Mouse (Mus musculus): ENCODE data around the gene Hbq1a. TPM values are rescaled to one million over a fixed set of nuclear protein-coding genes. Genes with fewer than 3 reads are reported as not detected.
"Not testable (repeated sequence)": the region's sequence is repeated elsewhere in the genome, so short reads cannot be mapped to it uniquely, and the experiment has no call there.

The Hbq1a gene
- polyA plus RNA-seq, 1 experiment from 2014 or later: 6.1 TPM

DNA sequence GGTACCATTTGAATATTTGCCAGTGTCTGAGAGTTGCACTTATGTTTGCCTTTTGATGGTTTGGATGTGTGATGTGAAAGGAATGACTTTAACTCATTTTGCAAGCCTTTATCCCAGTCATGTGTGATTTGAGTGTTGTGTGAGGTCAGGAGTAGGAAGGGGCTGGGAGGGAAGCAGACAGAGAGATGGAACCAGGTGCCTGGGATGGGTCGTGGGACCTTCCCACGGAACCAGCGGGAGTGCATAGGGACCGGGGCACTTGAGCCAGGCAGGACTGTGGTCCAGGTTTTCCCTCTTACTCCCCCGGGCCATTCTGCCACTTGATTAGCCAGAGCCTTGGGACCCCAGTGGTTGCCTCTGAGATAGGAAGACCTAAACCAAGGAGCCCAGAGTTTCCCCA, 31.9 kb upstream of the Hbq1a start:
- no peak for DNase-seq
- no peak for ATAC-seq (ENCODE audit: low read depth)
- no peaks in the 10 kb centered on the region for H3K27me3 ChIP-seq
- 0 out of 2 replicates have a peak, but pooled peaks cover 4% of the 10 kb centered on the region for H3K36me3 ChIP-seq
- peaks cover 87% of the 10 kb centered on the region for H3K4me1 ChIP-seq (replicated peaks)
- peak overlapping the region; percentile 84 for H3K4me3 ChIP-seq (replicated peaks)
- peak overlapping the region; percentile 97 for H3K9ac ChIP-seq
- H3K9me3 ChIP-seq (replicated peaks): no peaks in the 10 kb centered on the region
- H3K27ac ChIP-seq: peak overlapping the region; percentile 97
- H3K4me2 ChIP-seq: peak overlapping the region; percentile 81
- 20% methylated on average over 5 of the region's 5 CpGs for WGBS (ENCODE audit: insufficient replicate concordance)

- Histone ChIP-seq H3K9ac (peak overlapping the region; percentile 97), H3K9me3 (replicated peaks) (no peaks in the 10 kb centered on the region), H3K4me3 (replicated peaks) (peak overlapping the region; percentile 84), H3K4me1 (replicated peaks) (peaks cover 81% of the 10 kb centered on the region), H3K36me3 (0 out of 2 replicates have a peak, but pooled peaks cover 4% of the 10 kb centered on the region), H3K27ac (peak overlapping the region; percentile 97), H3K4me2 (peak overlapping the region; percentile 81), H3K27me3 (no peaks in the 10 kb centered on the region)
- peak; percentile 85 for DNase-seq
- WGBS (ENCODE audit: insufficient replicate concordance): 19% methylated on average over 5 of the region's 5 CpGs
- ATAC-seq (ENCODE audit: low read depth): peak; percentile 90
Observed at GRCm38 (mm10) chr11:32268952-32269351, 30.9 kb upstream of the Hbq1a start.

DNA sequence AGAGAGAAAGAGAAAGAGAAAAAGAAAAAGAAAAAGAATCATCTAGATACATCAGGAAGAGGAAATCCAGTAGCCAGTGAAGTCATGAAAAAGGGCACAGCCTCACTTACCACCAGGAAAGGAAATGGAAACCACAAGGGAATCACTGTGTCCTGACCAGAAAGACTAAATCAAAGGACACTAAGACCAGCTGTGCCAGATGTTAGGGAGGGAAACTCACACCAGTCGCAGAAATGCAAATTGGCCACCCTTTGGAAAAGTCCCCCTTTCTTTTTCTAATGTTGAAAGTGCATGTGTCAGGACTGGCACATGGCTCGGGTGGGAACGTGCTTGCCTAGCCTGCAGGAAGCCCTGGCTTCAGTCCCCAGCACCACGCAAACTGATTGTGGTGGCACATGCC, 28.7 kb upstream of the Hbq1a start:
- DNase-seq (no peak), ATAC-seq (ENCODE audit: low read depth) (no peak)
- Histone ChIP-seq H3K4me3 (replicated peaks) (no peak overlapping the region), H3K4me1 (replicated peaks) (peaks cover 70% of the 10 kb centered on the region), H3K9ac (peak overlapping the region; percentile 52), H3K27ac (peak overlapping the region; percentile 81), H3K4me2 (no peak overlapping the region), H3K27me3 (peaks cover 4% of the 10 kb centered on the region), H3K9me3 (replicated peaks) (no peaks in the 10 kb centered on the region), H3K36me3 (no peaks in the 10 kb centered on the region)
- WGBS (ENCODE audit: insufficient replicate concordance): 27% methylated on average over 4 of the region's 4 CpGs

DNA sequence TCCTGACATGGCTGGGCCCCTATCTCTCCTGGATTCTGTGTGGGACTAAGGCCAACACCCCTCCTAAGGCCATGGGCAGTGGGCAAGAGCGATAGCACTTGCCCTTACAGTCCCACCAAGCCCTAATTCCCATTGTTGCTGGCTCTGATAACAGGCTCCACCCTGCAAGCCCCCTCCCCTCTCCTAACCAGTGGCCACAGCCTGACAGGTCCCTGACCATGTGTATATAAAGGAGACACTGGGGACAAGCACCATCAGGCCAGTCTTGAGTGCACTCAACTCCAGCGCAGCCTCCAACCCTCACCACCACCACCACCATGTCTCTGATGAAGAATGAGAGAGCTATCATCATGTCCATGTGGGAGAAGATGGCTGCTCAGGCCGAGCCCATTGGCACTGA, 23.5 kb upstream of the Hbq1a start, which contains the start of gene Hba-x:
Gene Hba-x (plus strand): TSS at position 54 of the 400 bp plus-strand sequence.
- no peaks in the 10 kb centered on the region for H3K9me3 ChIP-seq (replicated peaks)
- no peak for DNase-seq
- peak within 1 kb of the TSS; percentile 62 for H3K27ac ChIP-seq
- H3K4me3 ChIP-seq (replicated peaks): no peak within 1 kb of the TSS
- peak within 1 kb of the TSS; percentile 42 for H3K9ac ChIP-seq
- WGBS (ENCODE audit: insufficient replicate concordance): 68% methylated on average over 3 of the region's 3 CpGs
- no peak within 1 kb of the TSS for H3K4me2 ChIP-seq
- H3K36me3 ChIP-seq: no peaks in the 10 kb centered on the region
- ATAC-seq (ENCODE audit: low read depth): no peak
- H3K4me1 ChIP-seq (replicated peaks): peaks cover 67% of the 10 kb centered on the region
- H3K27me3 ChIP-seq: peaks cover 47% of the 10 kb centered on the region

DNA sequence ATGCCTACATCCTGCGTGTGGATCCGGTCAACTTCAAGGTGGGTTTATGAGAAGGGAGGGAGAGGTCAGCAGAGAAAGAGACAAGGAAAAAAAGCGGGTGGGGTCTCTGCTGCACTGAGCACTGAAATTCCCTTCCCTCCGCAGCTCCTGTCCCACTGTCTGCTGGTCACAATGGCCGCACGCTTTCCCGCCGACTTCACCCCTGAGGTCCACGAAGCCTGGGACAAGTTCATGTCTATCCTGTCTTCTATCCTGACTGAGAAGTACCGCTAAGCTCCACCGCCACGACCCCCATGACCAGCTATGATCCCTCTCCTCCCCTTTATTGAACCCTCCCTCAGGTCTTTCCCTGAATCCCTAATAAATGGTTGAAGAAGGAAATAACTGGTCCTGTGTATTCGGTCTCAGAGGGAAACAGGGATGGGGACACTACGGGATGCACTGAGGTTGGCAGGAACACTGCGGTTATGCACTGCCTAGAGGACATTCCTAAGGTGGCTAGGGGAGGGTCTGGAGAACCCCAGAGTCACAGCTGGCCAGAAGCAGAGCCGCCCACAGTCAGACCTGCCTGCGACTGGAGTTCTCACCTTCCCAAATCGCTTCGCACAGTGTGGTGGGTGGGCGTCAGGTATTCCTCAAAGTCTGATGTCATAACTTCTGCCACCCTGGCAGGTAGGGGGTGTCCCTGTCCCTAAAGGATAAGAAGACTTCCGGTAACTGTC, 22.0 kb upstream of the Hbq1a start:
- H3K36me3 ChIP-seq: no peaks in the 10 kb centered on the region
- peaks cover 47% of the 10 kb centered on the region for H3K27me3 ChIP-seq
- 60% methylated on average over 21 of the region's 21 CpGs for WGBS (ENCODE audit: insufficient replicate concordance)
- ATAC-seq (ENCODE audit: low read depth): no peak
- H3K9me3 ChIP-seq (replicated peaks): no peaks in the 10 kb centered on the region
- H3K27ac ChIP-seq: peak overlapping the region; percentile 98
- H3K4me2 ChIP-seq: no peak overlapping the region
- peaks cover 67% of the 10 kb centered on the region for H3K4me1 ChIP-seq (replicated peaks)
- no peak overlapping the region for H3K4me3 ChIP-seq (replicated peaks)
- DNase-seq: no peak
- H3K9ac ChIP-seq: peak overlapping the region; percentile 81; the same call in 1 of the 2 replicates

DNA sequence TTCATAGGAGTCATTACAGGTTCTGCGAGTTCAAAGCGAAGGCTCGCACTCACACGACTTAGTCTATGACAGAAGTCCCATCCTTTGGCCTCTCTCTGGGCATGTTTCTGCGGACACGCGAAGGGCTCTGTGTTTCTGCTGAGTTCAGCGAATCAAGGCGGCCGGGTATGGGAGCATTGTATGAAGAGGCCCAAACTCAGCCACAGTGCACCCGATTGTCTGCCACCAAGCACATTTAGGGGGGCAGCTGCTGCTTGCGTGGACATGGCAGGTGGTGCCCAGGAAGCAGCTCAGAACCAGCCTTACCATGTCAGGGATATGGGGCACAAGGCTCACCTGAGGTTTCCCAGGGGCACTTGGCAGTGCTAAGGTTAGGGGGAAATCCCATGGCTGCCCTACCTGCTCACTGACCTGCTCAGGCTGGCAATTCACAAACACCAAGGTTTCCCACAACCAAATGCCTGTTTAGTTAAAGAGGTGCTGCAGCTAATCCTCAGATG, 21.4 kb upstream of the Hbq1a start:
- H3K27me3 ChIP-seq: peaks cover 47% of the 10 kb centered on the region
- peaks cover 64% of the 10 kb centered on the region for H3K4me1 ChIP-seq (replicated peaks)
- H3K4me3 ChIP-seq (replicated peaks): no peak overlapping the region
- H3K9ac ChIP-seq: peak overlapping the region; percentile 81
- DNase-seq (no peak), ATAC-seq (ENCODE audit: low read depth) (no peak)
- no peaks in the 10 kb centered on the region for H3K36me3 ChIP-seq
- H3K9me3 ChIP-seq (replicated peaks): no peaks in the 10 kb centered on the region
- WGBS (ENCODE audit: insufficient replicate concordance): 71% methylated on average over 12 of the region's 12 CpGs
- peak overlapping the region; percentile 98 for H3K27ac ChIP-seq
- no peak overlapping the region for H3K4me2 ChIP-seq

- peaks cover 47% of the 10 kb centered on the region for H3K27me3 ChIP-seq
- WGBS (ENCODE audit: insufficient replicate concordance): 58% methylated on average over 2 of the region's 2 CpGs
- peaks cover 59% of the 10 kb centered on the region for H3K4me1 ChIP-seq (replicated peaks)
- DNase-seq: no peak
- no peak for ATAC-seq (ENCODE audit: low read depth)
- H3K27ac ChIP-seq: peak overlapping the region; percentile 98
- H3K4me3 ChIP-seq (replicated peaks): peak overlapping the region; percentile 6; the same call in 1 of the 2 replicates
- no peaks in the 10 kb centered on the region for H3K36me3 ChIP-seq
- peak overlapping the region; percentile 81 for H3K9ac ChIP-seq
- no peaks in the 10 kb centered on the region for H3K9me3 ChIP-seq (replicated peaks)
- H3K4me2 ChIP-seq: peak overlapping the region; percentile 61
Observed at GRCm38 (mm10) chr11:32280646-32281045, 19.2 kb upstream of the Hbq1a start.

GRCm38 (mm10) chr11:32281416-32282144, 18.3 kb upstream of the Hbq1a start:
- H3K36me3 ChIP-seq: no peaks in the 10 kb centered on the region
- peaks cover 38% of the 10 kb centered on the region for H3K27me3 ChIP-seq
- peaks cover 55% of the 10 kb centered on the region for H3K4me1 ChIP-seq (replicated peaks)
- no peak for ATAC-seq (ENCODE audit: low read depth)
- peak overlapping the region; percentile 98 for H3K27ac ChIP-seq
- H3K9me3 ChIP-seq (replicated peaks): no peaks in the 10 kb centered on the region
- no peak for DNase-seq
- peak overlapping the region; percentile 81 for H3K9ac ChIP-seq
- peak overlapping the region; percentile 61 for H3K4me2 ChIP-seq
- WGBS (ENCODE audit: insufficient replicate concordance): 23% methylated on average over 1 of the region's 1 CpGs
- peak overlapping the region; percentile 5; the same call in 1 of the 2 replicates for H3K4me3 ChIP-seq (replicated peaks)

GRCm38 (mm10) chr11:32283091-32283777, 16.6 kb upstream of the Hbq1a start, which contains the start of gene Hba-a1:
Gene Hba-a1 (plus strand): TSS chr11:32283511.
- peak within 1 kb of the TSS; percentile 98 for H3K27ac ChIP-seq
- peak; percentile 69 for ATAC-seq (ENCODE audit: low read depth)

GRCm38 (mm10) chr11:32284582-32284981, 15.3 kb upstream of the Hbq1a start:
- H3K27ac ChIP-seq: peak overlapping the region; percentile 94
- H3K9ac ChIP-seq: peak overlapping the region; percentile 70
- peak overlapping the region; percentile 39 for H3K4me2 ChIP-seq
- H3K36me3 ChIP-seq; H3K9me3 ChIP-seq (replicated peaks); DNase-seq: not testable (repeated sequence)
- H3K4me1 ChIP-seq (replicated peaks): peaks cover 59% of the 10 kb centered on the region
- peak; percentile 33 for ATAC-seq (ENCODE audit: low read depth)
- peak overlapping the region; percentile 49 for H3K4me3 ChIP-seq (replicated peaks)
- H3K27me3 ChIP-seq: peaks cover 13% of the 10 kb centered on the region
- 18% methylated on average over 2 of the region's 2 CpGs for WGBS (ENCODE audit: insufficient replicate concordance)

More at GRCm38 (mm10) chr11:32283091-32283777, 16.6 kb upstream of the Hbq1a start, which contains the start of gene Hba-a1:
- H3K4me3 ChIP-seq (replicated peaks): peak within 1 kb of the TSS; percentile 49
- H3K9me3 ChIP-seq (replicated peaks); H3K36me3 ChIP-seq; DNase-seq: not testable (repeated sequence)
- WGBS (ENCODE audit: insufficient replicate concordance): 17% methylated on average over 1 of the region's 5 CpGs
- H3K27me3 ChIP-seq: peaks cover 26% of the 10 kb centered on the region
- peak within 1 kb of the TSS; percentile 81 for H3K9ac ChIP-seq
- H3K4me1 ChIP-seq (replicated peaks): peaks cover 56% of the 10 kb centered on the region
- peak within 1 kb of the TSS; percentile 61 for H3K4me2 ChIP-seq

Data from liver, embryonic 13.5 days (tissue).